ENCODE assay signal across 8 mouse cellular contexts in genomic region chr11:72041290-72041767, GRCm38 (mm10). TPM values are rescaled to one million over a fixed set of nuclear protein-coding genes. Genes with fewer than 3 reads are reported as not detected.
DNase-seq lines count a peak whose midpoint lies in the region; ATAC-seq lines count a peak whose summit lies in the region.

No protein-coding gene starts in this region.

- H3K4me1 ChIP-seq in kidney, embryonic 15.5 days = peaks cover 40% of the 10 kb centered on the region
- peaks cover 8% of the 10 kb centered on the region; the same call in 1 of the 2 replicates for H3K4me1 ChIP-seq in brown adipose tissue, adult 24 weeks (ENCODE audit: control insufficient read depth, insufficient read depth, insufficient read length, low read length)
- peaks cover 51% of the 10 kb centered on the region for H3K4me1 ChIP-seq in hindbrain, embryonic 12.5 days
- peaks cover 70% of the 10 kb centered on the region for H3K4me1 ChIP-seq in midbrain, embryonic 13.5 days (replicated peaks)

- no peaks in the 10 kb centered on the region for H3K9me3 ChIP-seq in kidney, embryonic 15.5 days (replicated peaks)
- H3K9me3 ChIP-seq in hindbrain, embryonic 12.5 days (replicated peaks) = no peaks in the 10 kb centered on the region
- H3K9me3 ChIP-seq in midbrain, embryonic 13.5 days = no peaks in the 10 kb centered on the region

- H3K4me3 ChIP-seq in kidney, embryonic 15.5 days (replicated peaks) = peak overlapping the region; percentile 68
- H3K4me3 ChIP-seq in brown adipose tissue, adult 24 weeks (ENCODE audit: insufficient read depth, low read depth, low read length) = peak overlapping the region; percentile 69
- peak overlapping the region; percentile 59 for H3K4me3 ChIP-seq in hindbrain, embryonic 12.5 days
- peak overlapping the region; percentile 69 for H3K4me3 ChIP-seq in midbrain, embryonic 13.5 days (replicated peaks)

- peak; percentile 3; the same call in 1 of the 2 replicates for ATAC-seq in kidney, embryonic 15.5 days (replicated peaks; ENCODE audit: low FRiP score)
- no peak for ATAC-seq in hindbrain, embryonic 12.5 days (ENCODE audit: low FRiP score)
- ATAC-seq in midbrain, embryonic 13.5 days = no peak

- no peak for DNase-seq in kidney, postnatal 4 days
- DNase-seq in cerebellum, adult 9-11 months = no peak
- no peak for DNase-seq in cerebellum, adult 18-20 months
- DNase-seq in frontal cortex, postnatal 25 days (ENCODE audit: low spot score in 2 of 2) = no peak

- H3K36me3 ChIP-seq in kidney, embryonic 15.5 days = peaks cover 17% of the 10 kb centered on the region
- peaks cover 20% of the 10 kb centered on the region for H3K36me3 ChIP-seq in hindbrain, embryonic 12.5 days
- H3K36me3 ChIP-seq in midbrain, embryonic 13.5 days = peaks cover 10% of the 10 kb centered on the region; the same call in 1 of the 2 replicates

- peaks cover 14% of the 10 kb centered on the region for H3K27me3 ChIP-seq in kidney, embryonic 15.5 days
- H3K27me3 ChIP-seq in hindbrain, embryonic 12.5 days = peaks cover 4% of the 10 kb centered on the region; the same call in 1 of the 2 replicates
- H3K27me3 ChIP-seq in midbrain, embryonic 13.5 days = no peaks in the 10 kb centered on the region

- peak overlapping the region; percentile 70 for H3K27ac ChIP-seq in kidney, embryonic 15.5 days
- H3K27ac ChIP-seq in brown adipose tissue, adult 24 weeks (replicated peaks; ENCODE audit: low read depth, low read length) = no peak overlapping the region
- no peak overlapping the region for H3K27ac ChIP-seq in hindbrain, embryonic 12.5 days
- peak overlapping the region; percentile 74; the same call in 1 of the 2 replicates for H3K27ac ChIP-seq in midbrain, embryonic 13.5 days

- H3K9ac ChIP-seq in kidney, embryonic 15.5 days = peak overlapping the region; percentile 45
- peak overlapping the region; percentile 65; the same call in 1 of the 2 replicates for H3K9ac ChIP-seq in hindbrain, embryonic 12.5 days
- H3K9ac ChIP-seq in midbrain, embryonic 13.5 days (replicated peaks) = peak overlapping the region; percentile 66

- 13% methylated on average over 6 of the region's 6 CpGs for WGBS in kidney, embryonic 15.5 days
- 17% methylated on average over 6 of the region's 6 CpGs for WGBS in hindbrain, embryonic 12.5 days
- WGBS in midbrain, embryonic 13.5 days = 9% methylated on average over 6 of the region's 6 CpGs

- peak overlapping the region; percentile 88 for H3K4me2 ChIP-seq in kidney, embryonic 15.5 days
- peak overlapping the region; percentile 88 for H3K4me2 ChIP-seq in hindbrain, embryonic 12.5 days (replicated peaks)
- peak overlapping the region; percentile 87 for H3K4me2 ChIP-seq in midbrain, embryonic 13.5 days (replicated peaks)

RNA-seq across cellular contexts. Expression of gene Pimreg, which starts 0.5 kb away (rescaled TPM):
- polyA plus RNA-seq in kidney, embryonic 15.5 days (2015; fragmentation: Nextera tagmentation; extraction: Ambion mirVana) = 122 and 131 TPM in 2 replicates
- not detected in 2 replicates for polyA plus RNA-seq in brown adipose tissue, adult 24 weeks (2012; ENCODE audit: insufficient read depth, insufficient read length, missing spikeins)
- 98.6 and 104 TPM in 2 replicates for polyA plus RNA-seq in hindbrain, embryonic 12.5 days (2016; fragmentation: Nextera tagmentation; extraction: Ambion mirVana)
- 79.0 and 80.7 TPM in 2 replicates for polyA plus RNA-seq in midbrain, embryonic 13.5 days (2015; fragmentation: Nextera tagmentation; extraction: Ambion mirVana)

RNA-seq across cellular contexts. Expression of gene Aipl1, which starts 4.0 kb away (rescaled TPM):
- polyA plus RNA-seq in kidney, embryonic 15.5 days (2015; fragmentation: Nextera tagmentation; extraction: Ambion mirVana) = 0.30 and 0.38 TPM in 2 replicates
- not detected in 2 replicates for polyA plus RNA-seq in brown adipose tissue, adult 24 weeks (2012; ENCODE audit: insufficient read depth, insufficient read length, missing spikeins)
- 0.25 and 0.40 TPM in 2 replicates for polyA plus RNA-seq in hindbrain, embryonic 12.5 days (2016; fragmentation: Nextera tagmentation; extraction: Ambion mirVana)
- 0.43 and 0.63 TPM in 2 replicates for polyA plus RNA-seq in midbrain, embryonic 13.5 days (2015; fragmentation: Nextera tagmentation; extraction: Ambion mirVana)

Comparison
In these comparisons a context has a peak if more than half of its experiments do, and no peak if none do; other contexts are left out.
1. H3K27ac ChIP-seq: peak in kidney, embryonic 15.5 days (single experiment) and midbrain, embryonic 13.5 days (single experiment); none in brown adipose tissue, adult 24 weeks (single experiment) and hindbrain, embryonic 12.5 days (single experiment).
2. RNA of gene Pimreg, which starts 0.5 kb away (polyA plus RNA-seq): 122 to 131 TPM in kidney, embryonic 15.5 days, 98.6 to 104 TPM in hindbrain, embryonic 12.5 days and 79.0 to 80.7 TPM in midbrain, embryonic 13.5 days; not detected in brown adipose tissue, adult 24 weeks; every median in the first group is over 10 times any median in the second.
3. Peak in every context shown above with its lines, with median percentiles within 50 percentile points of each other: H3K4me2 ChIP-seq, H3K4me3 ChIP-seq and H3K9ac ChIP-seq.